Mouse (Mus musculus) adrenal gland, postnatal 14 days (tissue): ENCODE data around the gene Esrrg. TPM values are rescaled to one million over a fixed set of nuclear protein-coding genes. Genes with fewer than 3 reads are reported as not detected.
A peak's percentile ranks its signal among the peaks of the same experiment; 100 is the strongest.

Experiments
- DNase-seq: peaks from one replicate; pipeline ENCODE4 v3.0.0; 2021; ENCODE audit warnings: mixed read lengths
- total RNA-seq: library from RNA; stranded (reverse); gene quantifications from 2 replicates; pipeline ENCODE4 v1.2.3, GENCODE M21; 2021

The Esrrg gene
- total RNA-seq, 1 experiment from 2014 or later, result 17.7 TPM

DNA sequence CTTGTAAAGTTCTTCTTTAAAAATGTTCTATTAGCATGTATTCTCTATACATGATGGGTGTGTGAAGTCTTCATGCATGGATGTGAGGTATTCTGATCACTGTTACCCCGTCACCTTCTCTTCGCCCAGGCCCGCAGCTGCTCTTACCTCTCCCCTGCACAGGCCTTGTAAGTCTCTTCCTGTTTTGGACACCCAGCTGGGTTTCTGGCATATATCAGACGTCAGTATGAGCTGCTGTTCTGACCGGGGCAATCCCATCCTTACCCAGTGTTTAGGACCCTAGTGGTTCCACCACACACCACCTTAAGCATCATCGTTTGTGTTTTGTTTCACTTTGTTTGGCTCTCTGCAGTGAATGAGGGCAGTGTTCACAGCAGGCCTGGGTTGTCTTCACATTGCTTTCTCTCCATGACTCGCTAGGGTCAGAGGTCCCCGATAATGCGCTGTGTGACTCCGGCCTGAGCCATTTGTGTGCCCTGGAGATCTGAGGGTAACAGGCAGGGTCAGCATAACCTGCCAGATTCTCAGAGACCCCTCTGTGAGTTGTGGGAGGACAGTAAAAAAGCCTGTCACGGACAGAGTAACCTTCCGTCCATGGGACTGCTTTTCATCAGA, 471.8 kb downstream of the Esrrg start:
- no peak for DNase-seq

DNA sequence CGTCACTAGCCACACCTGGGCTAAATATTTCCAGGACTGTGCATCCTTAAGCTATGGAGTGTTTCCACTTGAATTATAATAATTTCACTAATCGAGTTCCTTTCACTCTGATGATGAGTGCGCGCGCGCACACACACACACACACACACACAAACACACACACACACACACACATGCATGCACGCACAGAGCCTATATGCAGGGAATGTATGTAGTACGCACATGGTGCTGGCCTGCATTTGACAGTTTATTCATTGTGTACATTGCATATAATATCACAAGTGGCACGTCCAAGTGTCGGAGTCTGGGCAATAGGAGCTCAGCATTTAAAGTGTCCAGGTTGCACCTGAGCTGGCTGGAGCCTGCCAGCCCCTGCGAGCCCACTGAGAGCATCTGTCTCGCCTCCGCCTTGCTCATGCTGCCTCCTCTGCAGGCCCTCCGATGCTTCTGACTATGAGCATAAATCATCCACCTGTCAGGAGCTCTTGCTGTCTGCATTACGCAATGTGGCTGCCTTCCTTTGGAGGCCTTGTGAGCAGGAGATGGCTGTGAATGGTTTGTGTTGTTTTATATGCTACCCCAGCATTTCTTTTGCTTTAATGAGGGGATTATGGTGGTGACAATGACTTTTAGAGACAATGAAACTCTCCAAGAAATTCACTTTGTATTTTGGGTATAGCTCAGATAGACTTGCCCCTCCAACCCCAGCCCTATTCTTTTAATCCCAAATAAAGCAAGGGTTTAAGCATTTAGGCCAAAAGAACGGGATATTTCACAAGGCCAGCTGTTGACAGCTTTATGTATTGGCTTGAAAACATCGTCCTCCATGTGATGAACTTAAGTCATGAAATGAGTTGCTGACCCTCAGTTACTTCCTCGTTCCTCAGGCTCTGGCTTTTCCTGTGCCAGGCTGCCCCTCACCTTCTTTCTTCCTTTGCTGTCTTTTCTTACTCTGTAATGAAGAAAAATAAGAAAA, 474.4 kb downstream of the Esrrg start:
- DNase-seq, result peak; percentile 73

- peak; percentile 28 for DNase-seq
These were observed 476.7 kb downstream of the Esrrg start for GRCm38 (mm10) chr1:188085116-188085879.

- no peak for DNase-seq
These were observed 485.1 kb downstream of the Esrrg start for GRCm38 (mm10) chr1:188093724-188094123.

DNA sequence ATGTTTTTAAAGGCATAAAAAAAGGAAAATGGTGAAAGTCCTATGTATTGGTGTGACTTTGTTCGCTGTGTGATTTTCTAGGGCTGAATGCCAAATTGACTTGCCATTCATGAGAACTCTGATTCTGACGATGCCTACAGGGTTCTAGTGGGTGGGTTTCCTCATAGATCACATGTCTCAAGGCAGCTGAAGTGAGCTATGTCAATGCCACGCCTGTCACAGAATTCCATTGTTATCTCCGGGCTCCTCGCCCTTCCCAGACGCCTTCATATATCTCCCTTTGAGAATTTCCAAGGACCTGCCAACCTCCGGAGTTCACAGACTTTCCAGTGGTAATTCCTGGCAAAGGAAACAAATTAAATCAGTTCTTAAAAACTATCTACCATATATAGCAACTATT, 493.2 kb downstream of the Esrrg start:
- no peak for DNase-seq

DNA sequence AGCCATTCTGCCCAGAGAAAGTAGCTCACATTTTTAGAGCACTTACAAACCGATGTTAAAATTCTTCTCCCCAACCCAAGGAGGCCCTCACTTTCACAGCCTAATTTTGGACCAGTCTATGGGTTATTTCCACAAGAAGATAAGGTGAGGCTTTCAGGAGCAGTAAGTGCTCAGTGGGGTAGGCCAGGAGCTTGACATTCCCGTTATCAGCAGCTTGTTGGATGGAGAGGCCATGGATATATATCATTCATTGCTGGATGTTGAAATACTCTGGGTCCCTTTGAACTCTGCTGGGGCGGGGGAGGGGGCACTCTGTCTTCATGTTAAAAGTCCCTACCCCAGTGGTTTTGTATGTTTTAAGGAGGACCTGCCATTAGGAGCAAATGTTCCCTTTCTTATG, 494.6 kb downstream of the Esrrg start:
- DNase-seq, result no peak

DNA sequence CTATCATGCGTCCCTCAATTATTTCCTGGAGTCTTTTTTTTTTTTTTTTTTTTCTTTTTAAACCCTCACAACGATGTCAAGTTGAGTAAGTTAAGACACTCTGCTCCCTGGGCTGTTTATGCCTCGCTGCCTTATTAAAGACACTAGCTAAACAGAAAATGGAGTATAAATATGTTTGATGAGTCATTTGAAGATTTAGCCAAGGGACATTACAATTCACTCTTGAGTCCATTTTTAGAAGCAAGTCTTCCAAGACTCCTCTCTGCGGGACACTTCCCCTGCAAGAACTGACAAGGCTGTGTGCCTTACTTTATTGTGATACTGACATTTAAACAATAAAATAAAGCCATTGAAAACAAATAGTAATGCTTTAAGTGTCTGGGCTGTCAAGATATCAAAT, 496.9 kb downstream of the Esrrg start:
- DNase-seq, result no peak

GRCm38 (mm10) chr1:188107946-188108345, 499.4 kb downstream of the Esrrg start:
- DNase-seq, result no peak

- DNase-seq, result no peak
These were observed 503.0 kb downstream of the Esrrg start for GRCm38 (mm10) chr1:188111552-188111951.

DNA sequence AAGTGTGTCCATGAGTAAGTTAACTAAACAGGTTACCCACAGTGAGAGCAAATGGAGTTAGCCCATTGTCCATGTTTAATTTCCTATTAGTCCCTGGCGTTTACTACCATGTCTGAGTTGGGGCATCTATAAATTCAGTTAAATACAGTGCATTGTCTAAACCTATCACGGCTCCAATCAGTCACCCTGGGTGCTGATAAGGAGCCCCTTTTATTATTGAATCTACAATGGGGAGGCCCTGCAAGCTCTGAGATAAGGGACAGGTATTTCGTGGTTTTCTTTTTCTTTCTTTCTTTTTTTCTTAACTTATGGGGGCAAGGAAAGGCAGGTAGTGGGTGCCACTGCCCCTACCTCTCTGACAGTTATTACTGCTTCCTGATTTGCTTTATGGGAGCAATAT, 504.6 kb downstream of the Esrrg start:
- DNase-seq, result no peak

DNA sequence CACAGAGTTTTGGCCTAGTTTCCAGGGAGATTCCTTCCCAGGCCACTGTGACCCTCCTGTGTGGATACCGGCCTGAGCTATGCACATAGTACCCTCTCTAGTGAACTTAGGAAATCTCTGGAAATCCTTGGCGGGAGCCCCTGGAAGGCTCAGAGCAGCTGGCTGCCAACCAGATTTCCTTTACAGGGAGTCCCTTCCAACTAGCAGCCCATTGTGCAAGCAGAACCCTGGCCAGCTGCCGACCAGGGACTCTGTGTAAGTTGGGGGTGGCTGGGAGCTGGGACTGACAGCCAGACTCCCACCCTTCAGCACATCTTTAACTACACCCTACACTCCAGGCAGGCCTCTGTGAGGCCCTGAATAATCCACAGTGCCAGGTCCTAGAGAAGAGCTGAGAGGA, 509.5 kb downstream of the Esrrg start:
- peak; percentile 88 for DNase-seq

DNA sequence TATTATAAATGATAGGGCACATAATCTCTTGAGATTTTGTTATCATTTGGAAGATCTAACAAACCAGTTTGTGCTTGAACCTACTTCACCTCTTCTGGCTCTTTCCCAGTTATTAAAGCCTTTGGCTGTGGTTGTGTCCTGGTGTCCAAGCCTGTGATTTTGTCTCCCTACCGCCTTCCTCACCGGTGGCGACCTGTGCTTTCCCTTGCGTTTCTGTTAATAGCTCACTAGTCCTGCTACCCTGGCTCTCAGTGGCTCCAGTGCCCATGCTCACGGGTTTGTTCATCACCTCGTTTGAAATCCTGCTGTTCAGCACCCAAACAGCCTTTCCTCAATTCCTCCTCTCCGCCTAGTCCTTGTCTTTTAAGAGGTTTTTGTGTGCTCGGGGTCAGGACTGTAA, 511.2 kb downstream of the Esrrg start:
- DNase-seq, result no peak

- DNase-seq, result no peak
These were observed 517.0 kb downstream of the Esrrg start for GRCm38 (mm10) chr1:188125521-188126021.

- DNase-seq, result no peak
These were observed 527.5 kb downstream of the Esrrg start for GRCm38 (mm10) chr1:188136126-188136525.

DNA sequence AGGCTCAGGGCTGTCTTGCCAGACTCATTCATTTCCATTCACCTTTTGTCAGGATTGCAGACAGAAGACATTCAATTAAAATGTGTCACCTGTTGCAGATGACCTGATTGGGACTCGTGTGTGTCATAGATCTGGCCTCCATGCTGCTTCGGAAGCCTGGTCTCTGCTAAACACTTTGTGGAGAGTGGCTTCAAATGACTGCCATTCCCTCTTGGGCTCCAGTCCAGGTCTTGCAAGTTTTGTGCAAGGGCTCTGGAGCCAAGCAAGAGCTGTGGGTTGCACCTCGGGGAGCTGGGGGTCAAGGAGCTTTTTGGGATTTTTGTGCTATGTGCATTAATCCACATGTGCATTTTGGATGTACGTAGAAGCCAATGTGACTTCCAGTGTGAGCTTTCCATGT, 530.9 kb downstream of the Esrrg start:
- DNase-seq, result peak; percentile 61

- peak; percentile 47 for DNase-seq
These were observed 531.6 kb downstream of the Esrrg start for GRCm38 (mm10) chr1:188140221-188140620.

- no peak for DNase-seq
These were observed 539.0 kb downstream of the Esrrg start for GRCm38 (mm10) chr1:188147381-188148156.

- DNase-seq, result no peak
These were observed 542.5 kb downstream of the Esrrg start for GRCm38 (mm10) chr1:188151066-188151465.

DNA sequence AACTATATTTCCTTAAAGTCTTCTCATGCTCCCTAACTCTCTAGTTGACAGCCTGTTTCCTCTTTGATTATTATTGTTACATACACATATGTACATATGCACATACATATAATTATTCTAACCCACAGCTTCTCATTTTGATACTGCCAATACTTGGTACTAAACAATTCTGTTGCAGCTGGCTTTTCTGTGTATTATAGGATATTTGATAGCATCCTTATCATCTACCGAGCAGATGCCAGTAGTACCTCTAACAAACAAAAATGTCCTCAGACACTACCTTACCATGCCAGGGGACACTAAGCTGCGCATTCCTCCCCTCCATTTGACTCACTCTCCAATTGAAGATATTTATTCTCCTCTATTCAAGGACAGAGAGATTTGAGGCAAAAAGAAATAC, 543.4 kb downstream of the Esrrg start:
- no peak for DNase-seq

GRCm38 (mm10) chr1:188153665-188154064, 545.1 kb downstream of the Esrrg start:
- no peak for DNase-seq

DNA sequence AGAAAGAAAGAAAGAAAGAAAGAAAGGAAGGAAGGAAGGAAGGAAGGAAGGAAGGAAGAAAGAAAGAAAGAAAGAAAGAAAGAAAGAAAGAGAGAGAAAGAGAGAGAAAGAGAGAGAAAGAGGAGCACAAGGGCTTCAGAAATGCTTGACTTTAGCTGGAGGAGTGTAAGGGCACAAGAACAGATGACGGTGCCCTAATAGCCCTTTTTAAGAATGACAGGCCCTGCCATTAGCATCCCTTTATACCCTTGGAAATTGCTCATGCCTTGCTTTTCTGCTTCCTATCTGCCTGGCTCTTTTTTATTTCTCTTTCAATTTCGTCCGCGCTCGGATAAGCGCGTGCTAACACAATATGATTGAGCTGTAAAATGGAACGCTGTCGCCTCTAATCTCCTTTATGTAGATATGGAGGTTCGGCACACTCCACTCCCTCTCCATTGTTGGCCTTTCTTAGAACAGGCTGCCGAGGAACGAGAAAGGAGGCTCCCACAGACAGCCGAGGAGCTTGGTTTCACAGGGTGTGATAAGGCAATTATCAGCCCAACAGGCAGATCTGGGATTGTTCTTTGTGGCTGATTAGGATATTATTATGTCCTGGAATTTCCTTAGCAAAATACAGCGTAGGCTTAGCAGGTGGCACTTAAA, 546.0 kb downstream of the Esrrg start:
- no peak for DNase-seq
